Mouse (Mus musculus): ENCODE data around the gene C1qtnf1.
"Not testable (repeated sequence)": the region's sequence is repeated elsewhere in the genome, so short reads cannot be mapped to it uniquely, and the experiment has no call there.

Gene C1qtnf1

GRCm38 (mm10) chr11:118427986-118428385 is at the start of gene C1qtnf1:
C1qtnf1 (plus strand) TSS chr11:118428203.
- DNase-seq (ENCODE audit: low spot score): no peak

GRCm38 (mm10) chr11:118378656-118379055 is 49.3 kb upstream of the C1qtnf1 start:
- no peak for DNase-seq (ENCODE audit: low spot score)

GRCm38 (mm10) chr11:118379251-118380009 is 48.6 kb upstream of the C1qtnf1 start:
- DNase-seq (ENCODE audit: low spot score): peak; percentile 91

- DNase-seq (ENCODE audit: low spot score): not testable (repeated sequence)
Measured at GRCm38 (mm10) chr11:118387816-118388215, 40.2 kb upstream of the C1qtnf1 start.

GRCm38 (mm10) chr11:118393991-118394390 is 34.0 kb upstream of the C1qtnf1 start:
- DNase-seq (ENCODE audit: low spot score): no peak

- DNase-seq (ENCODE audit: low spot score): no peak
Measured at GRCm38 (mm10) chr11:118394538-118394937, 33.5 kb upstream of the C1qtnf1 start.

GRCm38 (mm10) chr11:118397806-118398530 is 30.0 kb upstream of the C1qtnf1 start:
- no peak for DNase-seq (ENCODE audit: low spot score)

- no peak for DNase-seq (ENCODE audit: low spot score)
Measured at GRCm38 (mm10) chr11:118399891-118400565, 28.0 kb upstream of the C1qtnf1 start.

- peak; percentile 4 for DNase-seq (ENCODE audit: low spot score)
Measured at GRCm38 (mm10) chr11:118400566-118400936, 27.5 kb upstream of the C1qtnf1 start.

GRCm38 (mm10) chr11:118401195-118401594 is 26.8 kb upstream of the C1qtnf1 start:
- no peak for DNase-seq (ENCODE audit: low spot score)

- DNase-seq (ENCODE audit: low spot score): peak; percentile 42
Measured at GRCm38 (mm10) chr11:118401760-118402280, 26.2 kb upstream of the C1qtnf1 start, which contains the start of gene Lgals3bp. Lgals3bp (minus strand) TSS chr11:118402092.

- DNase-seq (ENCODE audit: low spot score): no peak
Measured at GRCm38 (mm10) chr11:118403183-118403582, 24.8 kb upstream of the C1qtnf1 start.

GRCm38 (mm10) chr11:118403951-118404899 is 23.8 kb upstream of the C1qtnf1 start:
- no peak for DNase-seq (ENCODE audit: low spot score)

GRCm38 (mm10) chr11:118405311-118405710 is 22.7 kb upstream of the C1qtnf1 start:
- no peak for DNase-seq (ENCODE audit: low spot score)

GRCm38 (mm10) chr11:118406521-118406920 is 21.5 kb upstream of the C1qtnf1 start:
- peak; percentile 2 for DNase-seq (ENCODE audit: low spot score)

- DNase-seq (ENCODE audit: low spot score): peak; percentile 67
Measured at GRCm38 (mm10) chr11:118407318-118407910, 20.6 kb upstream of the C1qtnf1 start.

GRCm38 (mm10) chr11:118408051-118408740 is 19.8 kb upstream of the C1qtnf1 start:
- no peak for DNase-seq (ENCODE audit: low spot score)

- no peak for DNase-seq (ENCODE audit: low spot score)
Measured at GRCm38 (mm10) chr11:118409106-118410072, 18.6 kb upstream of the C1qtnf1 start.

- no peak for DNase-seq (ENCODE audit: low spot score)
Measured at GRCm38 (mm10) chr11:118410073-118410444, 17.9 kb upstream of the C1qtnf1 start.

Measured in urinary bladder, postnatal 25 days (tissue).